Mouse (Mus musculus): ENCODE data around the gene Cpped1. TPM values are rescaled to one million over a fixed set of nuclear protein-coding genes. Genes with fewer than 3 reads are reported as not detected.

Gene Cpped1
- polyA plus RNA-seq, 1 experiment from 2014 or later = 19.4 TPM

DNA sequence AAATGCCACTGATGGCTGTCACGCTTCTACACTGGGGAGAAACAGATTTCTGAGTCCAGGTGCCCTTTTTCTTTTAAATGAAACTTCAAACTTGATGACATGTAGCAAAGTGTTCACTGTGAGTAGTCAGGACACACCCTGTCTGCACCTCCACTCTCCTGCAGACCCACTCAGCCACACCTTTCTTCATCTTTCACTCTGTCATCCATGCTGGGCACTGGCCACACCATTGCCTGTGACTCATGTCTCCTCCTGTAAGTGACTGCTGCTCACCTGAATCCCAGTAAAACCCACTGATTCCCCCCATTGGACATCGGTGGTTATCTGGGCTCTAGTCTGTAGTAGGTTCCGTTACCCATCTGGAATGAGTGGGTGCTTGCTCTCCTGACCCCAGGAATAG lies 118.8 kb downstream of the Cpped1 start:
- Histone ChIP-seq H3K27ac (no peak overlapping the region), H3K27me3 (no peaks in the 10 kb centered on the region), H3K4me1 (no peaks in the 10 kb centered on the region), H3K4me2 (replicated peaks) (no peak overlapping the region), H3K9me3 (no peaks in the 10 kb centered on the region), H3K9ac (no peak overlapping the region), H3K4me3 (no peak overlapping the region), H3K36me3 (no peaks in the 10 kb centered on the region)
- no peak for ATAC-seq (ENCODE audit: insufficient number of reproducible peaks, insufficient read depth, low FRiP score, low TSS enrichment)
- 93% methylated on average over 3 of the region's 3 CpGs for WGBS

DNA sequence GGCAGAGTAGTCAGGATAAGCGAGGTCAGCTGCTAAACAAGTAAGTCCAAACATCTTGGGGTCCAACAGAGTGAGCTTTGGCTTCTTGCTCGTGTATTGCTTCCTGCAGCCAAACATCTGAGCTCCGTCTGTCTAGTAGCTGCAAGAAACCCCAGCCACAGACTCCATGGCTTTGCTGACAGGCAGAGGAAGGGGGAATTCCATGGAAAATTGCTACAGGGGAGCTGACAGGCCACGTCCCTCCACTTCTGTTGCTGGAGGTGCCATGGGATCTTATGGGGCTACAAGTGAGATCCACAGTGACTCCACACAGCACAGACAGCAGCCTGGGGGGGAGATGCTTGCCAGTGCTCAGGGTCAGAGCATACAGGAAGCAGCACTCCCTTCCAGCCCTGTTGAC lies 123.4 kb downstream of the Cpped1 start:
- Histone ChIP-seq H3K9ac (no peak overlapping the region), H3K27ac (no peak overlapping the region), H3K4me2 (replicated peaks) (no peak overlapping the region), H3K4me1 (peaks cover 8% of the 10 kb centered on the region; the same call in 1 of the 2 replicates), H3K27me3 (no peaks in the 10 kb centered on the region), H3K9me3 (no peaks in the 10 kb centered on the region), H3K36me3 (no peaks in the 10 kb centered on the region), H3K4me3 (no peak overlapping the region)
- 67% methylated on average over 4 of the region's 4 CpGs for WGBS
- no peak for ATAC-seq (ENCODE audit: insufficient number of reproducible peaks, insufficient read depth, low FRiP score, low TSS enrichment)

DNA sequence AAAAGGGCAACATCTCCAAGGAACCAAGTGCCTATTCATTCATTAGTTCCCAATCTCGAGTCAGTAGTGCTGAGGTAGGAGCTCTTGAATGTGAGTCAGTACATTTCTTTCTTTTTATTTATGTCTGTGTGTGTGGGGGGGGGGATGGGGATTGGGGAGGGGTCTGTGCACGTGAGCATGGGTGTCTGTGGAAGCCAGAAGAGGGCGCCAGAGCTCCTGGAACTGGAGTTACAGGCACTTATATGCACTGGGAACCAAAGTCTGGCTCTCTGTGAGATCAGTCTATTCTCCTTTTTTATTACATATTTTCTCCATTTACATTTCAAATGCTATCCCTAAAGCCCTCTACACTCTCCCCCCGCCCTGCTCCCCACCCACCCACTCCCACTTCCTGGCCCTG lies 124.9 kb downstream of the Cpped1 start:
- Histone ChIP-seq H3K27ac (no peak overlapping the region), H3K9ac (no peak overlapping the region), H3K27me3 (no peaks in the 10 kb centered on the region), H3K4me2 (replicated peaks) (no peak overlapping the region), H3K36me3 (no peaks in the 10 kb centered on the region), H3K9me3 (no peaks in the 10 kb centered on the region), H3K4me3 (no peak overlapping the region), H3K4me1 (peaks cover 9% of the 10 kb centered on the region; the same call in 1 of the 2 replicates)
- 58% methylated on average over 4 of the region's 4 CpGs for WGBS
- no peak for ATAC-seq (ENCODE audit: insufficient number of reproducible peaks, insufficient read depth, low FRiP score, low TSS enrichment)

DNA sequence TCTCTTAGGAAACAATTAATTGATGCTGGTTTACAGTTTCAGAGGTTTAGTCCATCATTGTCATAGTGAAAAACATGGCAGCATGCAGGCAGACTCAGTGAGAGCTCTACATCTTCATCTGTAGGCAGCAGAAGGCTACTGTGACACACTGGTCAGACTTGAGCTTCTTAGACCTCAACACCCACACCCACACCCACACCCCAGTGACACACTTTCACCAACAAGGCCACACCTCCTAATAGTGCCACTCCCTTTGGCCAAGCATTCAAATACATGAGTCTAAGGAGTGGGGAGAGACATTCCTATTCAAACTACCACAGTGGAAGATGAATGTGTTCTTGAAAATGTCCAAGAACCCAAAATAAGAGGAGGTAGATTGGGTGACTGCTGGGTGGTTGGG lies 125.9 kb downstream of the Cpped1 start:
- Histone ChIP-seq H3K9me3 (no peaks in the 10 kb centered on the region), H3K36me3 (no peaks in the 10 kb centered on the region), H3K4me2 (replicated peaks) (no peak overlapping the region)

DNA sequence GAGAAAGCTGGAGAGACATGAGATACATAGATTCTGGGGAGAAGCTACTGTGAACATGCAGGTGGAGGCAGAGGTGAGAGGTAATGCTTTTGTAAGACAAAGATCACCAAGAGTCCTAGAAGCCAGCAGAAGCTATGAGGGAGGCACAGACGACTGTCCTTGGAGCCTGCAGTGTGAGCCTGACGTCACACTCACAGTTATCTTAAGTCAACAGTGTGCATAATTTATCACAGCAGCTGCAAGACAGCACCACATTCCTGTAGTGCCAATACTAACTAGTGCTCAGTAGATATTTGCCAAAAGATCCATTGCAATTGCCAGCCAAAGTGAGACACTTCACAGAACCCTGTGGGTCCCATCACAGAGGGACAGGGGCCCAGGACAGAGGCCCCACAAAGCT lies 127.2 kb downstream of the Cpped1 start:
- no peak overlapping the region for H3K27ac ChIP-seq
- no peak for ATAC-seq (ENCODE audit: insufficient number of reproducible peaks, insufficient read depth, low FRiP score, low TSS enrichment)

More for the DNA sequence above, 125.9 kb downstream of the Cpped1 start:
- H3K27ac ChIP-seq = no peak overlapping the region
- no peak overlapping the region for H3K4me3 ChIP-seq
- H3K4me1 ChIP-seq = peaks cover 13% of the 10 kb centered on the region; the same call in 1 of the 2 replicates
- ATAC-seq (ENCODE audit: insufficient number of reproducible peaks, insufficient read depth, low FRiP score, low TSS enrichment) = no peak
- H3K27me3 ChIP-seq = no peaks in the 10 kb centered on the region
- no peak overlapping the region for H3K9ac ChIP-seq

DNA sequence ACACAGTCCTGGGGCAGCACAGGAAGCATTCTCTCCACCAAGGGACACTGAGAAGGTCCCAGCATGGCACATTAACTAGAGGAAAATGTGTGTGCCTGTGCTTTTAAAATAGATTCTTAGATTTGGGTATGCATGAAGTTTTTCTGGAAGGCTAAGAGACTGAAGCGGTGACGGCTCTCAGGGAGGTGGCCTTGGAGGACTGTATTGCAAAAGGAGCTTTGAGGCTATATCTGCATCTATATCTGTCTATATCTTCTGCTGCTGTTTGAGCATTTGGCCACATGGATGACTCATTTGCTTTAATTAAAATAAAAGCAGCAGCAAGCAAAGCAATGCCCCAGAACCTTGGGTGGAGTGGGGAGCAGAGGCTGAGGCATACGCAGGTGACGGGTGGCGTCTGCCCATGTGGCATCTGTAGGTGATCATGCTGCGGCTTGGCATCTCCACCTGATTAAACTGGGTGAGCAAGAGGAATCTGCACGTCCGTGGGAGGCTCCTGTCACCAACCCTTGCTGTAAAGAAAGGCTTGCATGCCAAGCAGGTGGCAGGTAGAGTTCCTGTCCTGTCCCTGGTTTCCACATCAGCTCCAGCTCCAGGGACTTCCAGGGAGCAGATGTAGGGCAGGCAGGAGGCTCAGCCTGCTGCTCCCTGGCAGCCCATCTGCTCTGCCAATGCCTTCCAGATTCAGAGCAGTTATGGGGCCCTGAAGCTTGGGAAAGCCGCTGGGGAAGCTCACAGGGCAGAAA lies 130.4 kb downstream of the Cpped1 start:
- Histone ChIP-seq H3K36me3 (no peaks in the 10 kb centered on the region), H3K9ac (no peak overlapping the region), H3K27me3 (no peaks in the 10 kb centered on the region), H3K4me2 (replicated peaks) (no peak overlapping the region), H3K4me3 (no peak overlapping the region), H3K27ac (no peak overlapping the region), H3K4me1 (peaks cover 13% of the 10 kb centered on the region; the same call in 1 of the 2 replicates), H3K9me3 (no peaks in the 10 kb centered on the region)
- WGBS = 84% methylated on average over 9 of the region's 9 CpGs
- no peak for ATAC-seq (ENCODE audit: insufficient number of reproducible peaks, insufficient read depth, low FRiP score, low TSS enrichment)

More for the DNA sequence above, 127.2 kb downstream of the Cpped1 start:
- Histone ChIP-seq H3K4me1 (peaks cover 13% of the 10 kb centered on the region; the same call in 1 of the 2 replicates), H3K27me3 (no peaks in the 10 kb centered on the region), H3K4me3 (no peak overlapping the region), H3K9me3 (no peaks in the 10 kb centered on the region), H3K9ac (no peak overlapping the region), H3K36me3 (no peaks in the 10 kb centered on the region), H3K4me2 (replicated peaks) (no peak overlapping the region)
- WGBS = 24% methylated on average over 2 of the region's 2 CpGs

DNA sequence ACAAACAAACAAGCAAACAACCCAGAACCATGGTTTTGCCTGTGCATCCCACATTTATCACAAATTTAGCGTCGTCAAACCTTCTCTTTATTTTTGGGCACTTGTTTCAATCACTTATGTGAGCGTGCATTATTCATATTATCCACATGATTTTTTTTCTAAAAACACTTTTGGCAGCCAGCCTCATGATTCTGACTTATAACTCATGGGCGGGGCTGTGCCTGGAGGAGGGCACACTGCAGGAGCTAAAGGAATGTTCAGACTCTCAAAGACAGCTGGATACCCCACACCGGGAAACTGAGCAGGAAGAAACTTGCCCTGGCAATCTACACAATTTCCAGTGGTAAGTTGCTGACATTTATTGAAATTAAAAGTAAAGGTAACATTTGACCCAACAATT lies 131.1 kb downstream of the Cpped1 start:
- no peaks in the 10 kb centered on the region for H3K9me3 ChIP-seq
- H3K4me1 ChIP-seq = peaks cover 13% of the 10 kb centered on the region; the same call in 1 of the 2 replicates
- 76% methylated on average over 5 of the region's 5 CpGs for WGBS
- no peak overlapping the region for H3K9ac ChIP-seq
- no peaks in the 10 kb centered on the region for H3K27me3 ChIP-seq
- no peak overlapping the region for H3K27ac ChIP-seq
- no peak overlapping the region for H3K4me2 ChIP-seq (replicated peaks)
- no peak for ATAC-seq (ENCODE audit: insufficient number of reproducible peaks, insufficient read depth, low FRiP score, low TSS enrichment)
- H3K36me3 ChIP-seq = no peaks in the 10 kb centered on the region
- H3K4me3 ChIP-seq = no peak overlapping the region

DNA sequence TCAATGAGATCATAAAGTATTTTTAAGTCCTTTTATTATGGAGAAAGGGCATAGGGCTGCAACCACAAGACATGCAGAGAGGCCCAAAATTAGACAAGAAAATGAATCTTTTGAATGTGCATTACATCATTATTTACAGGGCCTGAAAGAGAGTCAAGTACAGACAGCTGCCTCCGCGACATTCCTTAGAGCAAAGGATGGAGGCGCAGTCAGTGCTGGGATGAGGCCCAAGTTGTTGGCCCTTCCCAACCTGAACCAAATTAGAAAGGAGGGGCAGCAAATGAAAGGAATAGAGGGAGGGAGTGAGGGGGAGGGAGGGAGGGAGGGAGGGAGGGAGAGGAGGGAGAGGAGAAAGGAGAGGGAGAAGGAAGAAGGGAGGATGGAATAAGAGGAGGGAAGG lies 132.7 kb downstream of the Cpped1 start:
- H3K36me3 ChIP-seq = no peaks in the 10 kb centered on the region
- no peaks in the 10 kb centered on the region for H3K9me3 ChIP-seq
- H3K27ac ChIP-seq = no peak overlapping the region
- WGBS = 71% methylated on average over 3 of the region's 3 CpGs
- peaks cover 6% of the 10 kb centered on the region; the same call in 1 of the 2 replicates for H3K4me1 ChIP-seq
- no peaks in the 10 kb centered on the region for H3K27me3 ChIP-seq
- H3K4me3 ChIP-seq = no peak overlapping the region
- ATAC-seq (ENCODE audit: insufficient number of reproducible peaks, insufficient read depth, low FRiP score, low TSS enrichment) = no peak
- no peak overlapping the region for H3K9ac ChIP-seq
- H3K4me2 ChIP-seq (replicated peaks) = no peak overlapping the region

DNA sequence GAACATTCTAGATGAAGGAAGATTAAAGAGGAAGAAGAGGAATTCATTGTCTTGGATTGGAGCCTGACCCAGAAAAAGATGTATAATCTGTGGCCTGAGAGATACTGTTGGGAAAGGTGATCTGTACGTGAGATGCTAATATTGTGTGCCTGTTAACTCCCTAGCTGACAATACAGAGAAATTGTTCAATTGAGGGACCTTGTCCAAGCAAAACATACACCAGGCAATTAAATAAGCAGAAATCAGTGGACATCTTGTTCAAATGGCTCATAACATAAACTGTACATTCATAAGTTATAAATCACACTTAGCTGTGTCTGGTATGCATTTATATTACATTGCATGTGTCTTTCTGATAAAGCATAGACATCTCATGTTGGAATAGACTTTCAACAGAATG lies 134.9 kb downstream of the Cpped1 start:
- Histone ChIP-seq H3K4me2 (replicated peaks) (no peak overlapping the region), H3K27ac (no peak overlapping the region), H3K4me1 (0 out of 2 replicates have a peak, but pooled peaks cover 4% of the 10 kb centered on the region), H3K9me3 (peaks cover 4% of the 10 kb centered on the region; the same call in 1 of the 2 replicates), H3K36me3 (no peaks in the 10 kb centered on the region), H3K4me3 (no peak overlapping the region), H3K9ac (no peak overlapping the region), H3K27me3 (no peaks in the 10 kb centered on the region)
- ATAC-seq (ENCODE audit: insufficient number of reproducible peaks, insufficient read depth, low FRiP score, low TSS enrichment) = no peak
- WGBS = 86% methylated on average over 1 of the region's 1 CpGs

DNA sequence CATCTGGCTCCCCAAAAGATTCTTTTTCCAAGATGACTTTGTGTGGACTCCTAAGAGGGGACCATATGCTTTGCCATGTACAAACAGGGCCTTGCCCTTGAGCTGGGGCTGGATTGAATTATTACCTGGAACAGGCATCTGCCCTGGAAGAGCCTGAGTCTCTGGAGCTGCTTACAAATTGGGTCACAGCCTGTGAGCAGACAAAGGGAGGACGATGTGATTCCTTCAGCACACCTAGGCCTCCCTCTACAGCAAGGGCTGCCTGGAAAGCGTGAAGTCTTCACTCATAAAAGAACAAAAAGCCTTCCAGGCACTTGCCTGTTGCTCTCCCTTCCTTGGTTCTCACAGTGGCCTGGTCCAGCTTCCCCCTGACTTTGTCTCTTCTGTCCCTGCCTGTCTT lies 136.9 kb downstream of the Cpped1 start:
- no peaks in the 10 kb centered on the region for H3K4me1 ChIP-seq
- no peak for ATAC-seq (ENCODE audit: insufficient number of reproducible peaks, insufficient read depth, low FRiP score, low TSS enrichment)
- WGBS = 57% methylated on average over 2 of the region's 2 CpGs
- H3K27me3 ChIP-seq = no peaks in the 10 kb centered on the region
- H3K36me3 ChIP-seq = no peaks in the 10 kb centered on the region
- H3K4me3 ChIP-seq = no peak overlapping the region
- peaks cover 4% of the 10 kb centered on the region; the same call in 1 of the 2 replicates for H3K9me3 ChIP-seq
- H3K27ac ChIP-seq = no peak overlapping the region
- H3K4me2 ChIP-seq (replicated peaks) = no peak overlapping the region
- H3K9ac ChIP-seq = no peak overlapping the region

DNA sequence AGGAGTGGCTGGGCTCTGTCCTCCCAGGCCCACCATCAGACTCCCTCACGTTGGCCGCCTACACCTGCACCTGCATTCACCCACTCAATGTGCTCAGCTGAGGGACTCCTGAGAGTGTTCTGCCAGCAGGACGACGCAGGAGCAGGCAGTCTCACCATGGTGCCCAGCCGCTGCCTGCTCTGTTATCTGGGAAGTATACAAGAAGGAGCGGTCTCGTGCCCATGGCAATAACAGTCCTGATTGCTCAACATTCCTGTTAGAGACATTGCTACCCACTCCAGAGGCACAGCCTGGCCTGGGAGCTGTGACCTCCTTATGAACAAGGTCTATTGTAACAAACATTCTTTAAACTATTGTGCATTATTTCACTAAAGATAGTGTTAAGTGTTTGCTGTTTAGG lies 151.3 kb downstream of the Cpped1 start:
- ATAC-seq (ENCODE audit: insufficient number of reproducible peaks, insufficient read depth, low FRiP score, low TSS enrichment) = no peak
- H3K4me2 ChIP-seq (replicated peaks) = no peak overlapping the region
- no peaks in the 10 kb centered on the region for H3K4me1 ChIP-seq
- WGBS = 81% methylated on average over 7 of the region's 7 CpGs
- H3K36me3 ChIP-seq = no peaks in the 10 kb centered on the region
- no peak overlapping the region for H3K4me3 ChIP-seq
- no peaks in the 10 kb centered on the region for H3K27me3 ChIP-seq
- no peaks in the 10 kb centered on the region for H3K9me3 ChIP-seq
- no peak overlapping the region for H3K9ac ChIP-seq
- H3K27ac ChIP-seq = no peak overlapping the region

DNA sequence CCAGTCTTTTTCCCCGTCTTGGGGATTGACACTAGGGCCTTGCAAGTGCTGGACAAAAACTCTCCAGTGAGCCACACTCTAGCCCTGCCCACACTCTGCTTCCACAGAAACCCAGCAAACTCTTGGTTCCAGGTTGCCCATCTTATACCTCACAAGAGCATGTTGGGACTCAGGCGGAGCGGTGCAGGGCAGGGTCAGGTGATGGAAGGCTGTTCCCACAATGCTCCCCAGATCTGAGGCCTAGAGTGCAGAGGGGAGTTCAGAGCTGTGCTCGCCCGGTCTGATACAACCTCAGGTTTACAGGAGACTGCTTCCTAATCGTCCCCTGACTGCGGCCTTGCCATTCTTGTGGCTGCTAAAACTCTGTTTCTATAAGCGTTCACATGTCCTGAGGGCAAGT lies 151.8 kb downstream of the Cpped1 start:
- H3K27me3 ChIP-seq = no peaks in the 10 kb centered on the region
- 85% methylated on average over 8 of the region's 8 CpGs for WGBS
- ATAC-seq (ENCODE audit: insufficient number of reproducible peaks, insufficient read depth, low FRiP score, low TSS enrichment) = no peak

More for the DNA sequence above, 151.8 kb downstream of the Cpped1 start:
- H3K4me3 ChIP-seq = no peak overlapping the region
- no peak overlapping the region for H3K4me2 ChIP-seq (replicated peaks)
- H3K9ac ChIP-seq = no peak overlapping the region
- no peak overlapping the region for H3K27ac ChIP-seq
- H3K9me3 ChIP-seq = no peaks in the 10 kb centered on the region
- no peaks in the 10 kb centered on the region for H3K4me1 ChIP-seq
- H3K36me3 ChIP-seq = no peaks in the 10 kb centered on the region
